Mouse (Mus musculus) G1E (cell line): Measurements from ENCODE around the gene Tada2a. TPM values are rescaled to one million over a fixed set of nuclear protein-coding genes. Genes with fewer than 3 reads are reported as not detected.
A peak's percentile ranks its signal among the peaks of the same experiment; 100 is the strongest.

Experiments used
- ATAC-seq: 2 replicates; pipeline ENCODE4 v1.8.0; 2016; ENCODE audit warnings: mild to moderate bottlenecking; ENCODE audit not compliant: insufficient number of reproducible peaks, poor library complexity, low FRiP score, severe bottlenecking; ENCODE audit errors: extremely low read depth
- DNase-seq: peaks from one replicate; pipeline ENCODE4 v3.0.0; 2012; ENCODE audit warnings: low spot score
- H3K27me3 ChIP-seq: 2 replicates; pipeline ENCODE4 v1.6.1; 2012; ENCODE audit warnings: mild to moderate bottlenecking, low read length, inconsistent platforms; ENCODE audit not compliant: insufficient read depth
- H3K36me3 ChIP-seq: replicated peaks from 2 replicates; pipeline ENCODE3; 2012; ENCODE audit warnings: mild to moderate bottlenecking, inconsistent platforms
- H3K4me1 ChIP-seq: 2 replicates; pipeline ENCODE4 v1.6.1; 2012; ENCODE audit warnings: low read depth, low read length, inconsistent platforms, mixed read lengths; ENCODE audit not compliant: insufficient read depth
- H3K4me3 ChIP-seq: 2 replicates; pipeline ENCODE4 v1.5.1; 2012; ENCODE audit warnings: low read depth, mild to moderate bottlenecking, inconsistent platforms, low read length, moderate library complexity, mixed read lengths
- H3K9me3 ChIP-seq: replicated peaks from 2 replicates; pipeline ENCODE4 v1.6.1; 2012; ENCODE audit warnings: inconsistent platforms
- CTCF ChIP-seq: IDR thresholded peaks from 2 replicates; pipeline ENCODE4 v1.5.1; 2012; ENCODE audit warnings: low read depth, low read length, inconsistent platforms, mixed read lengths
- GATA1 ChIP-seq: IDR thresholded peaks from 2 replicates; pipeline ENCODE4 v1.6.1; 2012; ENCODE audit warnings: borderline replicate concordance, low read length, inconsistent platforms, mixed read lengths
- GATA2 ChIP-seq: IDR thresholded peaks from 2 replicates; pipeline ENCODE4 v1.6.1; 2012; ENCODE audit warnings: low read depth, low read length, inconsistent platforms, borderline replicate concordance
- TAL1 ChIP-seq: conservative IDR thresholded peaks from 2 replicates; pipeline ENCODE4 v1.6.1; 2012; ENCODE audit warnings: low read depth, low read length, inconsistent platforms, mixed read lengths
- polyA plus RNA-seq: library from polyadenylated mRNA; stranded (reverse); fragments of >175 nt; gene quantifications from 2 replicates; pipeline ENCODE4 v1.2.3, GENCODE M21; 2012
- total RNA-seq, 2 experiments: library from RNA; stranded (forward) in 1 of 2; stranded (reverse) in 1 of 2; fragments of 200-1000 nt in 1 of 2; fragments of >200 nt in 1 of 2; fragmentation: Nextera tagmentation in 1 of 2; gene quantifications; 2 replicates each; pipeline ENCODE4 v1.2.3; 2014 to 2017

Tada2a gene
- total and polyA plus RNA-seq, 3 experiments = 1.9 to 18.7 (median 18.5) TPM

- peaks cover 81% of the 10 kb centered on the region for H3K36me3 ChIP-seq
- TF ChIP-seq GATA2 (no peak), GATA1 (no peak), TAL1 (no peak), CTCF (no peak)
Observed at GRCm38 (mm10) chr11:84032559-84032958, 96.8 kb downstream of the Tada2a start.

GRCm38 (mm10) chr11:84031971-84032370 is 97.4 kb downstream of the Tada2a start:
- no peaks in the 10 kb centered on the region for H3K27me3 ChIP-seq
- DNase-seq (peak; percentile 8), ATAC-seq (no peak)
- H3K4me3 ChIP-seq = no peak overlapping the region
- no peaks in the 10 kb centered on the region for H3K4me1 ChIP-seq
- no peaks in the 10 kb centered on the region for H3K9me3 ChIP-seq
- peak; percentile 82 for TF ChIP-seq CTCF
- TF ChIP-seq TAL1 = no peak
- peaks cover 85% of the 10 kb centered on the region for H3K36me3 ChIP-seq

More at GRCm38 (mm10) chr11:84032559-84032958, 96.8 kb downstream of the Tada2a start:
- H3K4me1 ChIP-seq = no peaks in the 10 kb centered on the region
- no peaks in the 10 kb centered on the region for H3K27me3 ChIP-seq
- no peak for DNase-seq
- no peaks in the 10 kb centered on the region for H3K9me3 ChIP-seq
- no peak overlapping the region for H3K4me3 ChIP-seq
- ATAC-seq = no peak

Other genes with a start within 250 kb of the Tada2a start
- 54.2 and 62.1 TPM in 2 replicates for gene Ddx52, start 187.5 kb downstream of the Tada2a start, total RNA-seq (2014; fragmentation: Nextera tagmentation)
- gene Ddx52, start 187.5 kb downstream of the Tada2a start, total RNA-seq (2017) = 82.8 and 89.8 TPM in 2 replicates
- gene Ddx52, start 187.5 kb downstream of the Tada2a start, polyA plus RNA-seq = 3.2 TPM in 2 replicates
- gene Synrg, start 165.2 kb downstream of the Tada2a start, total RNA-seq (2014; fragmentation: Nextera tagmentation) = 41.7 and 41.9 TPM in 2 replicates
- 14.5 and 17.4 TPM in 2 replicates for gene Synrg, start 165.2 kb downstream of the Tada2a start, total RNA-seq (2017)
- 4.2 and 10.7 TPM in 2 replicates for gene Synrg, start 165.2 kb downstream of the Tada2a start, polyA plus RNA-seq
- not detected in 2 replicates for gene Dusp14, start 60.3 kb downstream of the Tada2a start, total RNA-seq (2014; fragmentation: Nextera tagmentation)
- 0.17 TPM in 1 of 2 replicates, not detected in the other for gene Dusp14, start 60.3 kb downstream of the Tada2a start, total RNA-seq (2017)
- not detected in 2 replicates for gene Dusp14, start 60.3 kb downstream of the Tada2a start, polyA plus RNA-seq
- gene Acaca, start 72 bp upstream of the Tada2a start, total RNA-seq (2014; fragmentation: Nextera tagmentation) = 37.1 and 37.2 TPM in 2 replicates
- 38.0 and 45.3 TPM in 2 replicates for gene Acaca, start 72 bp upstream of the Tada2a start, total RNA-seq (2017)
- gene Acaca, start 72 bp upstream of the Tada2a start, polyA plus RNA-seq = 15.4 and 19.3 TPM in 2 replicates
- not detected in 2 replicates for gene Gm11437, start 37.9 kb upstream of the Tada2a start, total RNA-seq (2014; fragmentation: Nextera tagmentation)
- gene Gm11437, start 37.9 kb upstream of the Tada2a start, total RNA-seq (2017) = not detected in 2 replicates
- gene Gm11437, start 37.9 kb upstream of the Tada2a start, polyA plus RNA-seq = not detected in 2 replicates